Mouse (Mus musculus) lung, adult 2 months (tissue): Measurements from ENCODE around the gene Cntnap2.

Source experiments
- CTCF ChIP-seq: fragments of 200-500 bp; IDR thresholded peaks from 2 replicates; pipeline ENCODE4 v1.5.1; 2011; ENCODE audit warnings: mild to moderate bottlenecking, low read length, control low read depth; ENCODE audit not compliant: insufficient read depth
- POLR2A ChIP-seq: fragments of 200-500 bp; IDR thresholded peaks from 2 replicates; pipeline ENCODE4 v1.6.1; 2011; ENCODE audit warnings: low read depth, mild to moderate bottlenecking, control low read depth, low read length, borderline replicate concordance; ENCODE audit errors: extremely low read depth

DNA sequence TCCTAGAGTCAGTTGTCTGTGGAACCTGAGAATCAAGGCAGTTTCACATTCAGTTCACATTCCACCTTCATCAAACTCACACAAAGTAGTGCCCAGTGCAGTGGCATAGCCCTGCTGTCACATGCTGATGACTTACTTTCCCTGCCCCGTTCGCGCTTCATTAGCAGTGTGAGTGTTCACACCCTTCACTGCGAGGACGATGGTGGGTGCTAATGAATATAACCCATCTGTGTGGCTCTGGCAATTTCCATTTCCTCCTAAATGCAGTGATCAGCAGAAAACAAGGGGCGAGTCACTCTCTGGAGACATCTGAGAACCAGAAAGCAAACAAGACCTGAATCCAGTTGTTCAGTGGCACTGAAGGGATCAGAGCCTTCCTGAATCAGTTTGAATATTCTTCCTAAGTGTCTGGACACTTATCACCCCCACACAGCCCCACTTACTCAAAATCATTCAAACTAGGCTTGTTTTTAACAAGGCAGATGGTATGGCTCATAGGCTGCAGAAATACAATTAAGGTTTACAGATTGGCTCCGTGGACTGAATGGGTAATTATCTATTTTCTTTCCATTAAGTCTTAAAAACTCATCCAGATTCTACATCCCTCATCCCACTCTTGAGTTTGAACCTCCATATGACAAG is 2169.6 kb downstream of the Cntnap2 start:
- TF ChIP-seq POLR2A (no peak), CTCF (no peak)
